Mouse (Mus musculus): ENCODE results near the gene Ambra1. TPM values are rescaled to one million over a fixed set of nuclear protein-coding genes. Genes with fewer than 3 reads are reported as not detected.
"Not testable (repeated sequence)": the region's sequence is repeated elsewhere in the genome, so short reads cannot be mapped to it uniquely, and the experiment has no call there.

Ambra1 gene
- total and polyA plus RNA-seq, 3 experiments = 12.7 to 15.3 (median 14.7) TPM

- no peak for TF ChIP-seq EP300 (IDR thresholded peaks at IDR 0.05; ENCODE audit: insufficient read depth, low read depth, low read length)
- no peak for TF ChIP-seq CTCF (IDR thresholded peaks at IDR 0.05)
- TF ChIP-seq POLR2A (IDR thresholded peaks at IDR 0.05; ENCODE audit: insufficient read depth, low read depth, low read length) = no peak
- no peak for DNase-seq
- H3K9ac ChIP-seq (ENCODE audit: low read depth, low read length) = no peak overlapping the region
- no peaks in the 10 kb centered on the region for H3K79me2 ChIP-seq (replicated peaks; ENCODE audit: control insufficient read depth, insufficient read depth, low read length)
- no peaks in the 10 kb centered on the region for H3K27me3 ChIP-seq (ENCODE audit: control insufficient read depth, insufficient read depth, low read length)
- no peaks in the 10 kb centered on the region for H3K36me3 ChIP-seq (ENCODE audit: control insufficient read depth, insufficient read depth, low read length)
- intact Hi-C loops (cut with DNase I) = no loop called here
- no peak overlapping the region for H3K4me3 ChIP-seq
- H3K4me1 ChIP-seq (ENCODE audit: control insufficient read depth, insufficient read depth, low read length) = no peaks in the 10 kb centered on the region
- no peak overlapping the region for H3K27ac ChIP-seq
Measured at GRCm38 (mm10) chr2:91723951-91724350, 6.0 kb upstream of the Ambra1 start.

- Histone ChIP-seq H3K79me2 (replicated peaks; ENCODE audit: control insufficient read depth, insufficient read depth, low read length) (no peaks in the 10 kb centered on the region), H3K9ac (ENCODE audit: low read depth, low read length) (no peak overlapping the region), H3K36me3 (ENCODE audit: control insufficient read depth, insufficient read depth, low read length) (no peaks in the 10 kb centered on the region), H3K4me3 (no peak overlapping the region), H3K27me3 (ENCODE audit: control insufficient read depth, insufficient read depth, low read length) (no peaks in the 10 kb centered on the region), H3K4me1 (ENCODE audit: control insufficient read depth, insufficient read depth, low read length) (no peaks in the 10 kb centered on the region), H3K27ac (no peak overlapping the region)
- TF ChIP-seq CTCF (IDR thresholded peaks at IDR 0.05) (no peak), EP300 (IDR thresholded peaks at IDR 0.05; ENCODE audit: insufficient read depth, low read depth, low read length) (no peak), POLR2A (IDR thresholded peaks at IDR 0.05; ENCODE audit: insufficient read depth, low read depth, low read length) (no peak)
- intact Hi-C loops (cut with DNase I) = no loop called here
- 57% methylated on average over 2 of the region's 2 CpGs for WGBS
- no peak for DNase-seq
Measured at GRCm38 (mm10) chr2:91724716-91725115, 5.2 kb upstream of the Ambra1 start.

DNA sequence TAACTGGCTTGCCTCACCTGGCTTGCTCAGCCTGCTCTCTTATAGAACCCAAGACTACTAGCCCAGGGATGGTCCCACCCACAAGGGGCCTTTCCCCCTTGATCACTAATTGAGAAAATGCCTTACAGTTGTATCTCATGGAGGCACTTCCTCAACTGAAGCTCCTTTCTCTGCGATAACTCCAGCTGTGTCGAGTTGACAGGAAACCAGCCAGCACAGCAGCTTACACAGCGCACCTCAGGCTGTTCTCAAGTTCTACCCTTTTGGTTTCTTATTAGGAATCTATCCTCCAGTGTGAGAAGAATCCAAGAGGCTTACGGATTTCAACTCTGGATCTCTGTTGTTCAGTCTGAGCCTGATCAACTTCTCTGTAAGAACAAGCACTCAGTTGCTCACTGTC lies 4.5 kb upstream of the Ambra1 start:
- H3K4me1 ChIP-seq (ENCODE audit: control insufficient read depth, insufficient read depth, low read length); DNase-seq; H3K4me3 ChIP-seq; H3K27me3 ChIP-seq (ENCODE audit: control insufficient read depth, insufficient read depth, low read length); H3K27ac ChIP-seq; H3K79me2 ChIP-seq (replicated peaks; ENCODE audit: control insufficient read depth, insufficient read depth, low read length); H3K36me3 ChIP-seq (ENCODE audit: control insufficient read depth, insufficient read depth, low read length); H3K9ac ChIP-seq (ENCODE audit: low read depth, low read length); intact Hi-C loops (cut with DNase I): not testable (repeated sequence)
- 31% methylated on average over 4 of the region's 4 CpGs for WGBS

DNA sequence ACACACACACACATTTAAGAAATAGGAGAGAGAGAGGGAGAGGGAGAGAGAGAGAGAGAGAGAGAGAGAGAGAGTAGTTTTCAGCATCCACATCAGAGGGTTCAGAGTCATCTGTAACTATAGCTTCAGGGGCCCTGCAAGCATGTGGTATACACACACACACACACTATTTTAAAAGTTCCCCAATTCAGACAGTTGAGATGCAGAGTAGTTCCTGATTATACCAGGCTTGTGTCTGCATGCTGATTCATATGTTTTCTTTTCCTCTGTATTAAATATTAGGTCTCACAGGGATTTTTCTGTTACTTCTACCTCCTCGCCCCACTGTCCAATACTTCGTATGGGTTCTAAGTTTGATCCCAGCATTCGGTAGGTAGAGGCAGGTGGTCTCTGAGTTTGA lies 2.9 kb upstream of the Ambra1 start:
- Histone ChIP-seq H3K79me2 (replicated peaks; ENCODE audit: control insufficient read depth, insufficient read depth, low read length) (peaks cover 5% of the 10 kb centered on the region), H3K36me3 (ENCODE audit: control insufficient read depth, insufficient read depth, low read length) (no peaks in the 10 kb centered on the region), H3K4me1 (ENCODE audit: control insufficient read depth, insufficient read depth, low read length) (no peaks in the 10 kb centered on the region), H3K27me3 (ENCODE audit: control insufficient read depth, insufficient read depth, low read length) (no peaks in the 10 kb centered on the region), H3K4me3 (no peak overlapping the region), H3K9ac (ENCODE audit: low read depth, low read length) (no peak overlapping the region), H3K27ac (no peak overlapping the region)
- no peak for DNase-seq
- 79% methylated on average over 3 of the region's 3 CpGs for WGBS
- no peak for TF ChIP-seq EP300 (IDR thresholded peaks at IDR 0.05; ENCODE audit: insufficient read depth, low read depth, low read length)
- TF ChIP-seq POLR2A (IDR thresholded peaks at IDR 0.05; ENCODE audit: insufficient read depth, low read depth, low read length) = no peak
- no peak for TF ChIP-seq CTCF (IDR thresholded peaks at IDR 0.05)
- intact Hi-C loops (cut with DNase I) = no loop called here

GRCm38 (mm10) chr2:91729571-91729970 lies 363 bp upstream of the Ambra1 start:
- peak overlapping the region; percentile 83 for H3K4me3 ChIP-seq
- no peaks in the 10 kb centered on the region for H3K4me1 ChIP-seq (ENCODE audit: control insufficient read depth, insufficient read depth, low read length)
- intact Hi-C loops (cut with DNase I) = no loop called here
- no peaks in the 10 kb centered on the region for H3K27me3 ChIP-seq (ENCODE audit: control insufficient read depth, insufficient read depth, low read length)
- no peak for DNase-seq
- no peak for TF ChIP-seq CTCF (IDR thresholded peaks at IDR 0.05)
- TF ChIP-seq POLR2A (IDR thresholded peaks at IDR 0.05; ENCODE audit: insufficient read depth, low read depth, low read length) = no peak
- no peak for TF ChIP-seq EP300 (IDR thresholded peaks at IDR 0.05; ENCODE audit: insufficient read depth, low read depth, low read length)
- H3K9ac ChIP-seq (ENCODE audit: low read depth, low read length) = no peak overlapping the region
- no peaks in the 10 kb centered on the region for H3K36me3 ChIP-seq (ENCODE audit: control insufficient read depth, insufficient read depth, low read length)
- peaks cover 5% of the 10 kb centered on the region for H3K79me2 ChIP-seq (replicated peaks; ENCODE audit: control insufficient read depth, insufficient read depth, low read length)
- 17% methylated on average over 4 of the region's 4 CpGs for WGBS
- H3K27ac ChIP-seq = peak overlapping the region; percentile 93

DNA sequence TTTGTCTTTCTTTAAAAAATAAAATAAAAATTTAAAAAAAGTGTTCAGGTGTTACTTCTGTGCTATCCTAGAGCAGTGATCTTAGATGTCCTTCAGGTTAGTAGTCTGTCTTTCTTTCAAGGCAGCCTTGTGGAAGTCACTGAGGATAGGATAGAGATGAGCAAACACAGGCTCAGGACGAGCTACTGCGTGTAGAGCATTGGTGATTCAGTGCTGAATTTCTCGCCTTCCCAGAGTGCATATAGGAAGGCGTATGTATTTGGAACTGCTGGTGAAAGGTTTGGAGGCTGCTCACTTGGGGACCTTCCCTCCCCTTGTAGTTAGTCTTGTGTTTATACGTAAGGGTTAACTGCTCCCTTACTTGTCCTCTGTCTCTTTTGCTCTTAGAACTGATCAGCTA lies 5.3 kb downstream of the Ambra1 start:
- H3K79me2 ChIP-seq (replicated peaks; ENCODE audit: control insufficient read depth, insufficient read depth, low read length) = peaks cover 14% of the 10 kb centered on the region
- H3K27me3 ChIP-seq (ENCODE audit: control insufficient read depth, insufficient read depth, low read length) = no peaks in the 10 kb centered on the region
- no peak overlapping the region for H3K27ac ChIP-seq
- TF ChIP-seq EP300 (IDR thresholded peaks at IDR 0.05; ENCODE audit: insufficient read depth, low read depth, low read length) (no peak), CTCF (IDR thresholded peaks at IDR 0.05) (no peak), POLR2A (IDR thresholded peaks at IDR 0.05; ENCODE audit: insufficient read depth, low read depth, low read length) (no peak)
- no peaks in the 10 kb centered on the region; the same call in none of the 2 replicates for H3K4me1 ChIP-seq (ENCODE audit: control insufficient read depth, insufficient read depth, low read length)
- no peak for DNase-seq
- H3K4me3 ChIP-seq = no peak overlapping the region
- H3K9ac ChIP-seq (ENCODE audit: low read depth, low read length) = no peak overlapping the region
- intact Hi-C loops (cut with DNase I) = no loop called here
- no peaks in the 10 kb centered on the region; the same call in 1 of the 2 replicates for H3K36me3 ChIP-seq (ENCODE audit: control insufficient read depth, insufficient read depth, low read length)
- WGBS = 91% methylated on average over 5 of the region's 5 CpGs

Measured in heart, adult 2 months (tissue).